Mouse (Mus musculus) thymus, postnatal 10 days (tissue): ENCODE data around the gene Mapkap1.

ENCODE experiments used
- DNase-seq, 2 experiments: peaks; one replicate each; pipeline ENCODE4 v3.0.0; 2021; ENCODE audit warnings: low spot score in 2 of 2

Gene Mapkap1

GRCm38 (mm10) chr2:34406601-34407464, at the start of gene Mapkap1:
Gene Mapkap1, plus strand, starts transcription at chr2:34406771.
- DNase-seq: peak; percentile 98

GRCm38 (mm10) chr2:34363678-34364077, 42.9 kb upstream of the Mapkap1 start:
- no peak for DNase-seq

- DNase-seq: no peak
Measured at GRCm38 (mm10) chr2:34367024-34367423, 39.5 kb upstream of the Mapkap1 start.

GRCm38 (mm10) chr2:34368396-34368795, 38.2 kb upstream of the Mapkap1 start:
- DNase-seq: no peak

GRCm38 (mm10) chr2:34370349-34370724, 36.2 kb upstream of the Mapkap1 start:
- DNase-seq: no peak

GRCm38 (mm10) chr2:34370725-34371440, 35.7 kb upstream of the Mapkap1 start:
- DNase-seq: peak; percentile 4 to 15

GRCm38 (mm10) chr2:34371441-34372304, 34.9 kb upstream of the Mapkap1 start:
- DNase-seq: peak; percentile 10 to 30

- DNase-seq: peak; percentile 90 to 97
Measured at GRCm38 (mm10) chr2:34372305-34373301, 34.0 kb upstream of the Mapkap1 start, which contains the start of gene Pbx3. Gene Pbx3, minus strand, starts transcription at chr2:34373142.

GRCm38 (mm10) chr2:34373886-34374285, 32.7 kb upstream of the Mapkap1 start:
- DNase-seq: no peak

GRCm38 (mm10) chr2:34374349-34374748, 32.2 kb upstream of the Mapkap1 start:
- DNase-seq: no peak

- DNase-seq: no peak
Measured at GRCm38 (mm10) chr2:34378930-34379329, 27.6 kb upstream of the Mapkap1 start.

- DNase-seq: no peak
Measured at GRCm38 (mm10) chr2:34399535-34399934, 7.0 kb upstream of the Mapkap1 start.

GRCm38 (mm10) chr2:34407596-34407995, 1.0 kb downstream of the Mapkap1 start:
- no peak for DNase-seq

GRCm38 (mm10) chr2:34408341-34408740, 1.8 kb downstream of the Mapkap1 start:
- no peak for DNase-seq

GRCm38 (mm10) chr2:34409741-34410340, 3.3 kb downstream of the Mapkap1 start:
- no peak for DNase-seq

GRCm38 (mm10) chr2:34420256-34420655, 13.7 kb downstream of the Mapkap1 start:
- DNase-seq: no peak

GRCm38 (mm10) chr2:34424186-34424585, 17.6 kb downstream of the Mapkap1 start:
- no peak for DNase-seq

- no peak for DNase-seq
Measured at GRCm38 (mm10) chr2:34425573-34426223, 19.1 kb downstream of the Mapkap1 start.

- DNase-seq: no peak
Measured at GRCm38 (mm10) chr2:34430663-34431062, 24.1 kb downstream of the Mapkap1 start.
